Mouse (Mus musculus) lung, embryonic 16.5 days (tissue): ENCODE results near the gene Ctc1. TPM values are rescaled to one million over a fixed set of nuclear protein-coding genes. Genes with fewer than 3 reads are reported as not detected.

Experiments
- ATAC-seq: fragments of 200-750 bp; cut with Nextera tagmentation; 2 replicates; pipeline ENCODE4 v1.8.0; 2017; ENCODE audit warnings: low read depth, mild to moderate bottlenecking, moderate library complexity
- H3K27ac ChIP-seq: fragments of 300-500 bp; sonication (generic); 2 replicates; pipeline ENCODE4 v1.5.1; 2014; ENCODE audit warnings: mild to moderate bottlenecking, control low read depth, low read length
- H3K27me3 ChIP-seq: fragments of 300-500 bp; sonication (generic); 2 replicates; pipeline ENCODE4 v1.6.1; 2014; ENCODE audit warnings: low read depth, low read length, mixed read lengths; ENCODE audit not compliant: control insufficient read depth, insufficient read depth
- H3K36me3 ChIP-seq: fragments of 300-500 bp; sonication (generic); 2 replicates; pipeline ENCODE4 v1.6.1; 2014; ENCODE audit warnings: low read length; ENCODE audit not compliant: control insufficient read depth, insufficient read depth
- H3K4me1 ChIP-seq: fragments of 300-500 bp; sonication (generic); replicated peaks from 2 replicates; pipeline ENCODE4 v1.6.1; 2014; ENCODE audit warnings: low read length, mixed read lengths; ENCODE audit not compliant: control insufficient read depth, insufficient read depth
- H3K4me2 ChIP-seq: fragments of 300-500 bp; sonication (generic); 2 replicates; pipeline ENCODE4 v1.6.1; 2014; ENCODE audit warnings: low read depth, low read length, control low read depth
- H3K4me3 ChIP-seq: fragments of 300-500 bp; sonication (generic); 2 replicates; pipeline ENCODE4 v1.5.1; 2014; ENCODE audit warnings: mild to moderate bottlenecking, low read length, control low read depth
- H3K9ac ChIP-seq: fragments of 300-500 bp; sonication (generic); 2 replicates; pipeline ENCODE4 v1.6.1; 2014; ENCODE audit warnings: low read length, control low read depth
- H3K9me3 ChIP-seq: fragments of 300-500 bp; sonication (generic); 2 replicates; pipeline ENCODE4 v1.6.1; 2016; ENCODE audit warnings: low read length; ENCODE audit not compliant: control insufficient read depth
- WGBS: fragments of 180-500 bp; shearing (Covaris S2); extraction: QIAGEN DNeasy Blood & Tissue Kit; methylation state at CpG from one replicate; pipeline ENCODE4 v1.1.7; 2014; 5-methylcytosine and 5-hydroxymethylcytosine counted together
- polyA plus RNA-seq: library from polyadenylated mRNA; unstranded; fragments of >200 nt; fragmentation: Nextera tagmentation; extraction: Ambion mirVana; gene quantifications from 2 replicates; pipeline ENCODE4 v1.2.1, GENCODE M21; 2015

Ctc1 gene
- polyA plus RNA-seq, 1 experiment from 2014 or later = 53.3 TPM

GRCm38 (mm10) chr11:69070590-69071222 is 55.0 kb downstream of the Ctc1 start, which contains the start of gene Tmem107:
Tmem107 (plus strand) TSS chr11:69070806.
- Histone ChIP-seq H3K27me3 (no peaks in the 10 kb centered on the region), H3K4me2 (peak within 1 kb of the TSS; percentile 69), H3K9me3 (no peaks in the 10 kb centered on the region), H3K36me3 (no peaks in the 10 kb centered on the region), H3K4me3 (peak within 1 kb of the TSS; percentile 71), H3K9ac (peak within 1 kb of the TSS; percentile 84), H3K27ac (peak within 1 kb of the TSS; percentile 96), H3K4me1 (peaks cover 36% of the 10 kb centered on the region)
- ATAC-seq = peak; percentile 90
- WGBS = 0% methylated on average over 47 of the region's 47 CpGs

- ATAC-seq = no peak
- H3K9ac ChIP-seq = peak overlapping the region; percentile 84
- H3K4me1 ChIP-seq = peaks cover 30% of the 10 kb centered on the region
- WGBS = 22% methylated on average over 9 of the region's 9 CpGs
- peak overlapping the region; percentile 71 for H3K4me3 ChIP-seq
- H3K9me3 ChIP-seq = no peaks in the 10 kb centered on the region
- peak overlapping the region; percentile 96 for H3K27ac ChIP-seq
- peak overlapping the region; percentile 69 for H3K4me2 ChIP-seq
- H3K27me3 ChIP-seq = no peaks in the 10 kb centered on the region
- no peaks in the 10 kb centered on the region for H3K36me3 ChIP-seq
Measured at GRCm38 (mm10) chr11:69071262-69071661, 55.6 kb downstream of the Ctc1 start.

GRCm38 (mm10) chr11:69072234-69072633 is 56.5 kb downstream of the Ctc1 start:
- H3K9ac ChIP-seq = no peak overlapping the region; the same call in 1 of the 2 replicates
- peaks cover 25% of the 10 kb centered on the region for H3K4me1 ChIP-seq
- no peaks in the 10 kb centered on the region for H3K9me3 ChIP-seq
- no peaks in the 10 kb centered on the region for H3K36me3 ChIP-seq
- H3K4me3 ChIP-seq = peak overlapping the region; percentile 38
- ATAC-seq = no peak
- no peaks in the 10 kb centered on the region for H3K27me3 ChIP-seq
- H3K27ac ChIP-seq = peak overlapping the region; percentile 67; the same call in 1 of the 2 replicates
- peak overlapping the region; percentile 68 for H3K4me2 ChIP-seq
- WGBS = 84% methylated on average over 11 of the region's 11 CpGs

DNA sequence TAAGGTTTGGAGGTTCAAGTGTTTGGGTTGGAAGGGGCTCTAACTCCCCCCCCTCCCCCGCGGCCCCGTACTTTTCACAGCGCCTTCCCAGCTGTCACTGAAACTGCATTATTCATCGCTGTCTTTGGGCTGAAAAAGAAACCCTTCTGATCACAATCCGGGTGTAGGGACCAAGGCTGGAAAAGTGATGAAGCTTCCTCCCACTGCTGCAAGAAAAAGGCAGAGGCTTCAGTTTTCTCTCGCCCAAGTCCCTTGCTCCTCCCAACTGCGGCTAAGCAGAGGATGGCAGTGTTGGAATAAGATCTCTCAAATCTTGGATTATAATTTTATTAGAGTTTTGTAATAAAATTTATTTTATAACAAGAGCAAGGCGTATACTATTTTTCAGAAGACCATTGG is 57.0 kb downstream of the Ctc1 start:
- Histone ChIP-seq H3K4me3 (peak overlapping the region; percentile 38), H3K9me3 (no peaks in the 10 kb centered on the region), H3K36me3 (no peaks in the 10 kb centered on the region), H3K27ac (peak overlapping the region; percentile 67), H3K4me2 (peak overlapping the region; percentile 68), H3K27me3 (no peaks in the 10 kb centered on the region), H3K4me1 (peaks cover 23% of the 10 kb centered on the region), H3K9ac (peak overlapping the region; percentile 46)
- WGBS = 6% methylated on average over 9 of the region's 9 CpGs
- no peak for ATAC-seq

DNA sequence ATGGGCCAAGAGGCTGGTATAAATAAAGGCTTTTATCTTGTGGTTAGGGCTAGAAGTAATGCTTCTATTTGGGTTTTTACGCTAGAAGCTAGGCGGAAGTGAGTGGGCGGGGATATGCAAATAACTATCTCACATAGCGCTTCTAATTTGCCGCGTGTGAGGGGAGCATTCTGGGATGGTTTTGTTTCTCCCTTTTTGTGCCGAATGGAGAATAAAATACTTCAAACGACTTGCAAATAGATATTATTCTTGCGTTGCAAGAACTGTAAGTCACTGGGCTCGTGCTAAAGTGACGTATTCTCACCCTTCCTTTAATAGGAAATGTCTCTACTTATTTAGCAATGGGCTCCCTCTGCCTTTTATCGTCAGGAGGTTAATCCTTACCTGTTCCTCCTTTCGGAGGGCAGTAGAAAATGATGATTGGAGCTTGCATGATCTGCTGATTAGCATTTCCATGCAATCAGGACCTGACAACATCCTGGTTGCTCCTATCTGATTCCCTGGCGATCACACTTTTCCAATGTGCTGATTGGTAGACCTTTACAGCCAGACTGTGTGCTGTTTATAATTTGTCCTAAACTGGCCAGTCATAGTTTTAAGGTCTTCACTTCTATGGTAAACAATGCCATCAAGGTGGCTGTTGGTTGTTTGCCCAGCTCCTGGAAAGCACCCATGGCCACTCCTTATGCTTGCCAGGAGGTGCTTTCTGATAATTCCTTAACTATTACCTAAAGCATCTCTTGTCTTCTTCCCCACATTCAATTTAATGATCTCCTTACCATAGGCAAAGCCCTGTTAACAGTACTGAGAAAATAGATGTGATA is 57.6 kb downstream of the Ctc1 start:
- 0% methylated on average over 14 of the region's 14 CpGs for WGBS
- H3K4me1 ChIP-seq = peaks cover 21% of the 10 kb centered on the region
- H3K4me3 ChIP-seq = peak overlapping the region; percentile 38
- peak overlapping the region; percentile 46 for H3K9ac ChIP-seq
- peak overlapping the region; percentile 67 for H3K27ac ChIP-seq
- peak; percentile 65 for ATAC-seq
- peak overlapping the region; percentile 68 for H3K4me2 ChIP-seq
- no peaks in the 10 kb centered on the region for H3K27me3 ChIP-seq
- no peaks in the 10 kb centered on the region for H3K36me3 ChIP-seq
- H3K9me3 ChIP-seq = no peaks in the 10 kb centered on the region

- H3K4me2 ChIP-seq = no peak overlapping the region
- H3K27me3 ChIP-seq = no peaks in the 10 kb centered on the region
- no peak overlapping the region for H3K4me3 ChIP-seq
- H3K9me3 ChIP-seq = no peaks in the 10 kb centered on the region
- ATAC-seq = no peak
- peak overlapping the region; percentile 48 for H3K27ac ChIP-seq
- H3K9ac ChIP-seq = no peak overlapping the region
- 29% methylated on average over 6 of the region's 6 CpGs for whole genome bisulfite sequencing
- H3K36me3 ChIP-seq = no peaks in the 10 kb centered on the region
- peaks cover 21% of the 10 kb centered on the region for H3K4me1 ChIP-seq
Measured at GRCm38 (mm10) chr11:69073951-69074775, 58.5 kb downstream of the Ctc1 start.

DNA sequence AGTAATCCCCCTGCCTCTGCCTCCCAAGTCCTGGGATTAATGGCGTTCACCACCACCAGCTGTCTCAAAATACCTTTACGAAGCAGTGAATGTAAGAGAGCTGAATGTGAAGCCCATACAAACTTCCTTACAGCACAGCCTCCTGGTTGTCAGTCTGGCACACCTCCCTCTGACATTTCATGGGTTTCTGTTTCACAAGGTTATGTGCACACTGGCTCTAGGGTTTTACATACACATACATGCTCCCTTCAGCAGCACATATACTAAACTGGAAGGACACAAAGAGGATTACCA is 59.0 kb downstream of the Ctc1 start:
- no peaks in the 10 kb centered on the region for H3K27me3 ChIP-seq
- H3K27ac ChIP-seq = no peak overlapping the region
- no peak for ATAC-seq
- no peaks in the 10 kb centered on the region for H3K36me3 ChIP-seq
- peaks cover 20% of the 10 kb centered on the region for H3K4me1 ChIP-seq
- no peaks in the 10 kb centered on the region for H3K9me3 ChIP-seq
- no peak overlapping the region for H3K4me2 ChIP-seq
- no peak overlapping the region for H3K9ac ChIP-seq
- 51% methylated on average over 2 of the region's 2 CpGs for WGBS
- no peak overlapping the region for H3K4me3 ChIP-seq

DNA sequence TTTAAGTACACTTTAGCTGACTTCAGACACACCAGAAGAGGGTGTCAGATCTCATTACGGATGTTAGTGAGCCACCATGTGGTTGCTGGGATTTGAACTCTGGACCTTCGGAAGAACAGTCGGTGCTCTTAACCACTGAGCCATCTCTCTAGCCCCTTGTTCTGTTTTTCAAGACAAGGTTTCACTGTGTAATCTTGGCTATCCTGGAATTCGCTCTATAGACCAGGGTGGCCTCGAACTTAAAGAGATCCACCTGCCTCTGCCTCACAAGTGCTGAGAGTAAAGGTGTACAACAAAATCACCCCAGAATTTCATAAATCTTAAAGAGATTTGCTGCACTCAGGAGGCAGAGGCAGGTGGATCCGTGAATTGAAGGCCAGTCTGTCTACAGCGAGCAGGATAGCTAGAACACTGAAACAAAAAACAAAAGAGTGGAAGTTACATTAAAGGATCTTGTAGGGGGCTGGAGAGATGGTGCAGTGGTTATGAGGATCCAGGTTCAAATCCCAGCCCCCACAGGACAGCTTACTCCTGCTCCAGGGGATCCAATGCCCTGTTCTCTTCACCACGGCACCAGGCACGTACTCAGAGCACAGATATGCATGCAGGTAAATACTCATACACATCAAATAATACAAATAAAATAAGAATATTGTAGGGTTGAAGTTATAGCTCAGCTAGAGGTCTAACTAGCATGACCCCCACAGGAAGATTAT is 60.2 kb downstream of the Ctc1 start:
- Histone ChIP-seq H3K27ac (no peak overlapping the region), H3K27me3 (no peaks in the 10 kb centered on the region), H3K4me1 (peaks cover 17% of the 10 kb centered on the region), H3K9ac (no peak overlapping the region), H3K4me2 (no peak overlapping the region), H3K9me3 (no peaks in the 10 kb centered on the region), H3K36me3 (no peaks in the 10 kb centered on the region), H3K4me3 (no peak overlapping the region)
- WGBS = 53% methylated on average over 8 of the region's 9 CpGs
- ATAC-seq = no peak
